Mouse (Mus musculus) left cerebral cortex, adult 2 months (tissue): Measurements from ENCODE around the gene Dnah17. TPM values are rescaled to one million over a fixed set of nuclear protein-coding genes. Genes with fewer than 3 reads are reported as not detected.

ENCODE experiments used
- DNase-seq, 2 experiments: peaks; one replicate each; pipeline ENCODE4 v3.0.0; 2021 to 2022; ENCODE audit warnings: low spot score in 2 of 2, mixed read lengths in 1 of 2; ENCODE audit errors: extremely low spot score in 1 of 2
- H3K27ac ChIP-seq: fragments of 200-600 bp; 2 replicates; pipeline ENCODE4 v1.8.1; 2022
- H3K4me3 ChIP-seq: fragments of 200-600 bp; 2 replicates; pipeline ENCODE4 v1.8.1; 2022
- CTCF ChIP-seq: fragments of 200-600 bp; IDR thresholded peaks from 2 replicates; pipeline ENCODE4 v1.8.1; 2022; ENCODE audit warnings: antibody characterized with exemption, mild to moderate bottlenecking, moderate library complexity
- intact Hi-C: fragments of 180-260 bp; cut with DNase I; formaldehyde crosslinking; loops from one replicate; pipeline ENCODE4 v1.15.1; 2025
- total RNA-seq, 2 experiments: library from RNA; stranded (reverse); gene quantifications; 2 replicates each; pipeline ENCODE4 v1.2.3; 2021

Gene Dnah17
- total RNA-seq, 2 experiments from 2014 or later, result 0.05 to 0.16 TPM

GRCm38 (mm10) chr11:118043293-118043907 is 87.0 kb downstream of the Dnah17 start:
- intact Hi-C loops, result no loop called here
- peak overlapping the region; percentile 50; the same call in 1 of the 2 replicates for H3K27ac ChIP-seq

DNA sequence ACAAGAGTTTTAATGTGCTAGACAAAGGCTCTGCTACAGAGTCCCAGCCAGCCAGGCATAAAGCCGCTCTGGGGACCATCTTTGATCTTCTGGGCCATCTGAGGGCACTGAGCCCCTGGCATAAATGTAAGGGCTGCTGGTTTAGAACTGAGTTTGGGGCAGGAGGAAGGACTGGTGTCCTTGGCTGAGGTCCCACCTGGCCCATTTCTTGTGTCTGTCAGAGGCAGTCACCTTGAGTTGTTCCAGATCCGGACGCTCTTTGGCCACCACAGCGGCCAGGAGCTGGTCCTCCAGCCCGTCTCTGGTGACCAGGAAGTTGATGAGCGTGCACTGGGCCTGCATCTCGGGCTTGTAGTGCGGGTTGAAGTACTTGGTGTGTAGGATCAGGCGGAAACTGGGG is 87.6 kb downstream of the Dnah17 start:
- Histone ChIP-seq H3K4me3 (no peak overlapping the region), H3K27ac (peak overlapping the region; percentile 45)
- TF ChIP-seq CTCF, result no peak
- intact Hi-C loops, result no loop called here
- no peak for DNase-seq

More at GRCm38 (mm10) chr11:118043293-118043907, 87.0 kb downstream of the Dnah17 start:
- peak; percentile 25 to 64 for DNase-seq
- TF ChIP-seq CTCF, result no peak; the same call in none of the 2 replicates
- no peak overlapping the region for H3K4me3 ChIP-seq

DNA sequence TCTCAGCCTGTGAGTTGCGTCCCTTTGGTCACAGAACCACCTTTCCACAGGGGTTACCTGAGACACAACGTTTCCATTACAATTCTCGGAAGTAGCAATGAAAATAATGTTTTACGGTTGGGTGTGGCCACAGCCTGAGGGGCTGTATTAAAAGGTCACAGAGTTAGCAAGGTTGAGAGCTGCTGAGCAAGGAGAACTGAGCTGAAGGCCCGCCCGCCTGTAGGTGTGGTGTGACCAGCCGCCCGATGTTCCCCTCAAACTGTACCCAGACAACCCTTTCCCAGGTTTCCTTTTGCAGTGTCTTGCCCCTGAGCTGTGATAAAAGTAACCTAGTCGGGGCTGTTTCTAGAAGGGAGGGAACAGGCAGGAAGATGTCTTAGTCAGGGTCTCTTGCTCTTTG is 95.4 kb downstream of the Dnah17 start:
- TF ChIP-seq CTCF, result no peak
- no peak overlapping the region for H3K4me3 ChIP-seq
- intact Hi-C loops, result no loop called here
- H3K27ac ChIP-seq, result no peak overlapping the region
- DNase-seq, result no peak

DNA sequence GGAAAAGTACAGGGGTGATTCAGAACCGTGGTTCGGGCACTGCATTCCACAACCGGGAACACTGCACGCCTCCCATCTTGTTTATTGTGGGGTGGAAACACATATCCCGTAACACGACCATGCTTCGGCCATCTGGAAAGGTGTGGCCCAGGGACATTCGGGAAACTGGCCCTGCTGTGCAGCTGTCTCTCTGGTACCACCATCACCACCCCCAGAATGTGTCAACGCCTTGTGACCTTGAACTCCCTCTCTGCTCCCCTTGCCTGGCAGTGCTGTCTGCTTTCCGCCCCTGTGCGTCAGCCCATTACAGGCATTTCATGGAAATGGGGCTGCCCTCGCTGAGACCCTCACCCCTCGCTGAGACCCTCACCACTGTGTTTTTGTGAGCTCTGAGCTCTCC is 96.0 kb downstream of the Dnah17 start:
- DNase-seq, result no peak
- intact Hi-C loops, result no loop called here
- TF ChIP-seq CTCF, result no peak
- no peak overlapping the region for H3K27ac ChIP-seq
- no peak overlapping the region for H3K4me3 ChIP-seq

DNA sequence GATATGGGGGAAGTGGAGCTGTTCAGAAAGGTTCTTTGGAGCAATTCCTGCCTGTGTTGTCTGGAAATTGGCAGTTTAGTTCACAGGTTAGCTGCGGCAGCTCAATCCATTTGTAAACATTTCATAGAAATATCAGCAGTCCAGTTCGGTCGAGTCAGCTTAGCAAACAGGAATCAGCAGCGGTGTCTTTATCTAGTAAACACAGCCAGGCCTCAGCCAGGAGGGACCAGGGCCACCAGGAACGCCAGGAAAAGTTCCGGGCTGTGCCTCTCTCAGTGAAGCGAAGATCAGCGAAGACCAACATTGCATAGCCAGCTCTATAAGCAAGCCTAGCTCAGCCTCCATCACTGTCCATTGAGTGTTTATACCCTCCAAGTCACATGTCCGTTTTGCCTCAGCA is 99.3 kb downstream of the Dnah17 start:
- intact Hi-C loops, result no loop called here
- no peak overlapping the region for H3K4me3 ChIP-seq
- DNase-seq, result no peak
- H3K27ac ChIP-seq, result no peak overlapping the region
- no peak for TF ChIP-seq CTCF

DNA sequence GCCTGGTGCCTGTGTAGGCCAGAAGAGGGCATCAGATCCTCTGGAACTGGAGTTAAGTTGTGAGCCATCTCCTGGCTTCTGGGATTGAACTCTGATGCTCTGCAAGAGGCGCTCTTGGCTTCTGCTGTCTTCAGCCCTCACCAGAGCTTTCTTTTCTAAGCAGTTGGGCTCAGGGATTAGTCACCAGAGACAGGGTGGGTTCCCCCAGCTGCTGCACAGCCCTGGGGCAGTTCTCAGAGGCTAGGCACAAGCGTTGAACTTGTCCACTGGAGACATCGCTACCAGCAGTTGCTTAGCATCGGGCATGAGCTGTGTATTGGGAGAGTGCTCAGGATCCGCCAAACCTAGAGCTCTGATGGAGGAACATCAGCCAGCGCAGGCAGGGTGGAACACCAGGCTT is 101.3 kb downstream of the Dnah17 start:
- no peak overlapping the region for H3K27ac ChIP-seq
- no peak overlapping the region for H3K4me3 ChIP-seq
- intact Hi-C loops, result no loop called here
- peak; percentile 2; the same call in 1 of the 2 replicates for TF ChIP-seq CTCF
- no peak for DNase-seq

DNA sequence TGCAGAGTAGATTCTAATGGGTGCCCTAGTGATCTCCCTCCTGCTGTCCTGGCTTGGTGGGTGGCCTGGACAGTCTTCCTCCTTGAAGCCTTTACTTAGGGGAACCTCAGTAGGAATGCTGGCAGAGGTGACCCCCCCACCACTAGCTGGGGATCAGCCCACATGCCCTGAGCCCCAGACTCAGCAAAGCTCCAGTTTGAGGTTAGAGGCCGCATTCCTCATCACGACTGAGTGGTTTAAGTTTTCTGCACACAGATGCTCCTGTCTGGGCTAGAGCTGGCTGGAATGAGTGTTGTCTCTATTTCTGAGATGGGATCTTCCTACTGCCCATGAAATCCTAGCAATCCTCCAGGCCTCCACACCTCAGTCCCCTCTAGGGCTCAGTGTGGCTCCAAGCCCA is 106.3 kb downstream of the Dnah17 start:
- H3K27ac ChIP-seq, result no peak overlapping the region
- intact Hi-C loops, result no loop called here
- no peak for DNase-seq
- TF ChIP-seq CTCF, result no peak
- H3K4me3 ChIP-seq, result no peak overlapping the region

- intact Hi-C loops, result no loop called here
- Histone ChIP-seq H3K4me3 (no peak overlapping the region), H3K27ac (no peak overlapping the region)
- no peak for TF ChIP-seq CTCF
- no peak for DNase-seq
These were observed 107.0 kb downstream of the Dnah17 start for GRCm38 (mm10) chr11:118023475-118023874.

- peak; percentile 70 to 75 for DNase-seq
- Histone ChIP-seq H3K27ac (no peak overlapping the region), H3K4me3 (no peak overlapping the region)
- intact Hi-C loops, result loop anchor here (1.0 to 2.0 kb wide), 2 partner anchors 109 to 152 kb away; no protein-coding TSS in a partner anchor
- peak; percentile 98 for TF ChIP-seq CTCF
These were observed 108.6 kb downstream of the Dnah17 start for GRCm38 (mm10) chr11:118021806-118022205.

- Histone ChIP-seq H3K4me3 (no peak overlapping the region), H3K27ac (no peak overlapping the region)
- TF ChIP-seq CTCF, result peak; percentile 55
- no peak for DNase-seq
- intact Hi-C loops, result loop anchor here (2.0 kb wide), 1 partner anchor 46 kb away; no protein-coding TSS in a partner anchor
These were observed 112.1 kb downstream of the Dnah17 start for GRCm38 (mm10) chr11:118018328-118018727.

- Histone ChIP-seq H3K27ac (no peak overlapping the region), H3K4me3 (no peak overlapping the region)
- intact Hi-C loops, result no loop called here
- no peak for DNase-seq
- TF ChIP-seq CTCF, result no peak
These were observed 114.9 kb downstream of the Dnah17 start for GRCm38 (mm10) chr11:118015381-118016145.

DNA sequence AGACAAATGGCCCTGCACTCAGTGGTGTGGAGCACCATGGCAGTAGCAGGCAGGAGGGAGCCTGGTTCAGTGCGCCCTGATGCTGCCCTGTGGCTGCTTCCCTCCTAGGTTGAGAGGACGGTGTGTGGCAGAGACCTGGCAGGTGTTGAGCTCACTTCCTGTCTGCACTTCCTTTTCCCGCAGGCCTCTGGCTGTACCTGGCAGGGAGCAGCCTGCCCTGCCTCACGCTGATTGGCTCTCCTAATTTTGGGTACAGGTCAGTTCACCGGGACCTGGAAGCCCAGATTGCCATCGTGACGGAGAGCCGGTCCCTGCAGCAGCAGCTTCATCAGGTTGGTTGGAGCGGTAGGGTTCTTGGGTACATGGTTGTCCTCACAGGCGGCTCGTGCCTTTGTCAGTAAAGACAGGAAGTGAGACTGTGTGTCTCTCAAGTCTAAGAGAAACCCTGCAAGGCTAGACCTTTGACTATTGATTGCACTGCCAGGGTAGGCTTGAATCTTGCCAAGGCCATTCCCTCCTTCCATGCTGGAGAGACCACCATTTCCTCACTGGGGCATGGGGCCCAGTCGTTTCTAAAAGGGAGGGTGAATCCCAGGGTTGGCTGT is 115.9 kb downstream of the Dnah17 start:
- intact Hi-C loops, result no loop called here
- Histone ChIP-seq H3K4me3 (no peak overlapping the region), H3K27ac (peak overlapping the region; percentile 32; the same call in 1 of the 2 replicates)
- TF ChIP-seq CTCF, result no peak
- no peak for DNase-seq
